Mouse (Mus musculus) hindbrain, embryonic 11.5 days (tissue): ENCODE measurements at regions not wholly inside any gene's neighbourhood (a gene's known extent, or its start where the extent isn't known, plus 50 kb on each side); places are given as distances from the start of the nearest gene placed in this dataset.

ENCODE experiments used
- ATAC-seq: fragments of 200-750 bp; cut with Nextera tagmentation; 2 replicates; pipeline ENCODE4 v1.8.0; 2017; ENCODE audit warnings: mild to moderate bottlenecking, moderate TSS enrichment, moderate library complexity; ENCODE audit not compliant: low FRiP score
- DNase-seq: peaks from one replicate; pipeline ENCODE4 v3.0.0-alpha.2; 2015; ENCODE audit warnings: low spot score
- H3K27ac ChIP-seq: fragments of 300-500 bp; sonication (generic); 2 replicates; pipeline ENCODE4 v1.5.1; 2014; ENCODE audit warnings: mild to moderate bottlenecking, low read depth, low read length
- H3K27me3 ChIP-seq: fragments of 300-500 bp; sonication (generic); 2 replicates; pipeline ENCODE4 v1.6.1; 2014; ENCODE audit warnings: mild to moderate bottlenecking, low read length, moderate library complexity, mixed read lengths; ENCODE audit not compliant: control insufficient read depth, insufficient read depth
- H3K36me3 ChIP-seq: fragments of 300-500 bp; sonication (generic); 2 replicates; pipeline ENCODE4 v1.6.1; 2014; ENCODE audit warnings: mild to moderate bottlenecking, low read length, moderate library complexity, mixed read lengths; ENCODE audit not compliant: control insufficient read depth, insufficient read depth
- H3K4me1 ChIP-seq: fragments of 300-500 bp; sonication (generic); replicated peaks from 2 replicates; pipeline ENCODE4 v1.6.1; 2014; ENCODE audit warnings: low read length, mixed read lengths; ENCODE audit not compliant: control insufficient read depth, insufficient read depth
- H3K4me2 ChIP-seq: fragments of 300-500 bp; sonication (generic); replicated peaks from 2 replicates; pipeline ENCODE4 v1.6.1; 2014; ENCODE audit warnings: mild to moderate bottlenecking, low read depth, low read length
- H3K4me3 ChIP-seq: fragments of 300-500 bp; sonication (generic); 2 replicates; pipeline ENCODE4 v1.5.1; 2014; ENCODE audit warnings: low read depth, low read length
- H3K9ac ChIP-seq: fragments of 300-500 bp; sonication (generic); 2 replicates; pipeline ENCODE4 v1.6.1; 2014; ENCODE audit warnings: low read depth, low read length
- H3K9me3 ChIP-seq: fragments of 300-500 bp; sonication (generic); 2 replicates; pipeline ENCODE4 v1.6.1; 2016; ENCODE audit warnings: low read length; ENCODE audit not compliant: control insufficient read depth
- WGBS: fragments of 180-500 bp; shearing (Covaris S2); extraction: QIAGEN DNeasy Blood & Tissue Kit; methylation state at CpG from one replicate; pipeline ENCODE4 v1.1.7; 2014; 5-methylcytosine and 5-hydroxymethylcytosine counted together

DNA sequence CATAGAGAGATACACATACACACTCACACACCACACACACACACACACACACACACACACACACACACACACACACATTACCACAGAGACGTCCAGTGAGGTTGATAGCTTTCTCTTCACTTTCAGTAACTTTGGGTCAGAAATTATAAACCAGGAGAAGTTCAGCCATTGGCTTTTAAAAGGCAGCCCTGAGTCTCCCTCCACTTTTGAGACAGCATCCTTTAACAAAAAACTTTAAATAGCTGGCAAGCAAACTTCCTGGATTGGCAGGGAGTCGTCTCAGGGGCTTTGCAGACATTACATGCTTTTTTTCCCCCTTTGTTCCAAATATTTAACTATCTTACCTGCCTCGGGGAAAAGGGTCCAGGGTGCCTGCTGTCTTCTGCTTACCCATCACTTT is 103.7 kb upstream of the Cpm start:
- no peaks in the 10 kb centered on the region for H3K36me3 ChIP-seq
- H3K9me3 ChIP-seq, result no peaks in the 10 kb centered on the region
- no peak for ATAC-seq
- 65% methylated on average over 3 of the region's 3 CpGs for WGBS
- no peak overlapping the region for H3K4me3 ChIP-seq
- no peak for DNase-seq
- no peaks in the 10 kb centered on the region for H3K4me1 ChIP-seq
- H3K9ac ChIP-seq, result no peak overlapping the region
- no peak overlapping the region for H3K4me2 ChIP-seq
- H3K27me3 ChIP-seq, result no peaks in the 10 kb centered on the region
- no peak overlapping the region for H3K27ac ChIP-seq

DNA sequence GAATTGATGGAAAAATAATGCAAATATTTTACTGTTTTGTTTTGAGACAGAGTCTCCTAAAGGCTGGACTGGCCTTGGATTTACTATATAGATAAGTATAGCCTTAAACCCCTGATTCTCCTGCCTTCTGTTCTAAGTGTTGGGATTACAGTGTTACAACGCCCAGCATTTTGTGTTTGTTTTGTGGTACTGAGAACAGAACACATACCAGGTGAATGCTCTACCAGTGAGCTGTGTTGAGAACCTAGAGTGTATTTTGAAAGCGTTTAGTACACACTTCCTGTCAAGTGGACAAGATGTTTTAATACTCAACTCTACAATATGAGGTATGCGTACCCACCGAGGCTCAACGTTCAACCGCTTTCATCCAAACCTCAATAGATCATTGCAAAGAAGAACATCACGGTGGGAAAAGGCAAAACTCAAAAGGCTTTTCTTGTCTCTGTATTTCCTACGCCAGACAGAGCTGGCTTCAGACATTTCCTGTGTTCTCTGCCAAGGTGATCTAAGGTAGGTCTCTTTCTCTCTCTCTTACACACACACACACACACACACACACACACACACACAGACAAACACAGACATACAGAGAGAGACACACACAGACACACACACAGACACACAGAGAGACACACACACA is 104.3 kb upstream of the Cpm start:
- DNase-seq (no peak), ATAC-seq (no peak)
- Histone ChIP-seq H3K4me3 (no peak overlapping the region), H3K27ac (no peak overlapping the region), H3K4me1 (no peaks in the 10 kb centered on the region), H3K36me3 (no peaks in the 10 kb centered on the region), H3K9ac (no peak overlapping the region), H3K4me2 (no peak overlapping the region), H3K27me3 (no peaks in the 10 kb centered on the region), H3K9me3 (no peaks in the 10 kb centered on the region)
- WGBS, result 91% methylated on average over 8 of the region's 8 CpGs

- no peaks in the 10 kb centered on the region for H3K36me3 ChIP-seq
- DNase-seq (no peak), ATAC-seq (no peak)
- H3K4me1 ChIP-seq, result no peaks in the 10 kb centered on the region
- no peak overlapping the region for H3K4me2 ChIP-seq
- H3K9me3 ChIP-seq, result no peaks in the 10 kb centered on the region
- no peak overlapping the region for H3K4me3 ChIP-seq
- WGBS, result 80% methylated on average over 7 of the region's 7 CpGs
- no peak overlapping the region for H3K9ac ChIP-seq
- H3K27ac ChIP-seq, result no peak overlapping the region
- H3K27me3 ChIP-seq, result no peaks in the 10 kb centered on the region
These were observed 105.2 kb upstream of the Cpm start for GRCm38 (mm10) chr10:117524101-117524500.

DNA sequence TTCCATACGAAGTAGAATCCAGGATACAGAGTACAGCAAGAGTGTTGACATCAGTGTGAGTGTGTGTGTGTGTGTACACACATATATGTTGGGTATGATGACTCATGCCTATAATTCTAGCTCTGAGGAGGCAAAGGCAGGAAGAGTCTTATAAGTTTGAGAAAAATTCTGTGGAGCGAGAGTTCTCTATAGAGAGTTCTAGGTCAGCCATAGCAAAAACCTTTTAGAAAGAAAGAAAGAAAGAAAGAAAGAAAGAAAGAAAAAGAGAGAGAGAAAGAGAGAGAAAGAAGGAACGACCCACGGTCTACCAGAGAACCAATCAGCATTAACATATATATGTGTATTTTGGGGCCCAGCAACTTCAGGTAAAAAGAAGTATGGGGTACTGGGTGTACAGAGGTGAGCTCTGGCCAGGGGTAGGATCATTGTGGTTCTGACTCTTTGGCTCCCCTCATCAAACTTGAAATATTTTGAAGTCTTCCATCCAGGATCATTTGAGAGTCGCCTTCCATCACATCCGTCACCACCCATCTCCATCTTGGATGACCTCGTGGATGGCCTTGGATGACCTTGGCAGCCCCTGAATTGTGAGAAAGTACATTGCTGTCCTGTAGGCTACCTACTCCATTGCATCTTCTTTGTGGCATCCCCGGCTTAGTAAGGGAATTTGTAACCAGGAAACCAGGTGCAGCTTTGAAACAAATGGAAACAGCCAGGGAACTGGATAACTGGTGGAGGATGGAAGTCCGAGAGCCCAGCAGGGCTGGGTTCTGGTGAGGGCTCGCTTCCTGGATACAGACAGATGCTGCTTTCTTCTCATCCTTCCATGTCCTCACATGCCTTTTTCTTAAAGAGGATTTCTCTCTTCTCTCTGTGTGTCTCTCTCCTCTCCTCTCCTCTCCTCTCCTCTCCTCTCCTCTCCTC is 106.1 kb upstream of the Cpm start:
- Histone ChIP-seq H3K4me2 (no peak overlapping the region), H3K4me3 (no peak overlapping the region), H3K27ac (no peak overlapping the region), H3K9me3 (no peaks in the 10 kb centered on the region), H3K27me3 (no peaks in the 10 kb centered on the region), H3K9ac (no peak overlapping the region), H3K36me3 (no peaks in the 10 kb centered on the region), H3K4me1 (no peaks in the 10 kb centered on the region)
- ATAC-seq, result no peak
- 89% methylated on average over 10 of the region's 10 CpGs for WGBS
- no peak for DNase-seq

- no peak for ATAC-seq
- no peak overlapping the region for H3K9ac ChIP-seq
- no peak overlapping the region for H3K4me2 ChIP-seq
- no peaks in the 10 kb centered on the region for H3K27me3 ChIP-seq
- no peak overlapping the region for H3K4me3 ChIP-seq
- no peaks in the 10 kb centered on the region for H3K4me1 ChIP-seq
- no peak for DNase-seq
- H3K36me3 ChIP-seq, result no peaks in the 10 kb centered on the region
- WGBS, result 84% methylated on average over 2 of the region's 3 CpGs
- H3K9me3 ChIP-seq, result no peaks in the 10 kb centered on the region
- no peak overlapping the region for H3K27ac ChIP-seq
These were observed 106.9 kb upstream of the Cpm start for GRCm38 (mm10) chr10:117522373-117522772.

GRCm38 (mm10) chr10:117521315-117522270 is 107.7 kb upstream of the Cpm start:
- no peak overlapping the region for H3K4me2 ChIP-seq
- H3K9ac ChIP-seq, result no peak overlapping the region
- 76% methylated on average over 23 of the region's 23 CpGs for WGBS
- ATAC-seq (no peak), DNase-seq (no peak)
- no peak overlapping the region for H3K27ac ChIP-seq
- H3K4me3 ChIP-seq, result no peak overlapping the region
- H3K9me3 ChIP-seq, result no peaks in the 10 kb centered on the region
- H3K27me3 ChIP-seq, result no peaks in the 10 kb centered on the region
- H3K36me3 ChIP-seq, result no peaks in the 10 kb centered on the region
- no peaks in the 10 kb centered on the region for H3K4me1 ChIP-seq

DNA sequence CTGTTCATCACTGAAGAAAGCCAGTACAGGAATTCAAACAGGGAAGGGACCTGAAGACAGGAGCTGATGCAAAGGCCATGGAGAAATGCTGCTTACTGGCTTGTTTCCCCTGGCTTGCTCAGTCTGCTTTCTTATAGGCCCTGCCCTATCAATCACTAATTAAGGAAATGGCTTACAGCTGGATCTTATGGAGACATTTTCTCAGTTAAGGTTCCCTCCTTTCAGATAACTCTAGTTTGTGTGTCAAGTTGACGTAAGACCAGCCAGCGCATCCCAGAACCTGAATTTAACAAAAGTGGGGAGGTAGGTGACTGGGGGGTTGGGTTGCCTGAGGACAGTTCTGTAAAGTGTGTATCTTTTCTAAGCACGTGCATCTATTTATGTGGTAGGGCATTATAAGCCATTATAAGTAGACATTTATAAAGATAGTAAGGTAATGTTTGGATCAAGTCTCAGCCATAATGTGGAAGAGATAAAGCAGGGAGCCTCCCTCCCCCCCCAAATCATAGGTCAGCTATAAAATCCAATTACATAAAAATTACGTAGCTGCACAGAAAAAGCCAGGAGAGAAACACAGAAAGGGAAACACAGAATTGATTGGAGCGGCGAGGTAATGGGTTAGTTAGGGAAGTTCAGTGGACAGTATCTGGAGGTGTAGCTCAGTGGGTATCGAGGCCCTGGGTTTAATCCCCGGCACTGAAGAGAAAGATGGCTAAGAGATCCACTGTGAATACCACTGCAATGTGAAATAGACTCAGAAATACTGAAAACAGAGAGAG is 108.6 kb upstream of the Cpm start:
- Histone ChIP-seq H3K9ac (no peak overlapping the region), H3K36me3 (no peaks in the 10 kb centered on the region), H3K4me3 (no peak overlapping the region), H3K27ac (no peak overlapping the region), H3K4me2 (no peak overlapping the region), H3K4me1 (no peaks in the 10 kb centered on the region), H3K27me3 (no peaks in the 10 kb centered on the region), H3K9me3 (no peaks in the 10 kb centered on the region)
- no peak for ATAC-seq
- 90% methylated on average over 8 of the region's 8 CpGs for WGBS
- no peak for DNase-seq
